Mouse (Mus musculus) MEL (cell line): ENCODE measurements around the gene Gpr108. TPM values are rescaled to one million over a fixed set of nuclear protein-coding genes. Genes with fewer than 3 reads are reported as not detected.

Source experiments
- DNase-seq: peaks from one replicate; pipeline ENCODE4 v3.0.0; 2011; ENCODE audit warnings: low read depth, low spot score
- H3K27ac ChIP-seq: 2 replicates; pipeline ENCODE4 v1.5.1; 2012; ENCODE audit warnings: low read depth, mild to moderate bottlenecking, control low read depth, low read length, moderate library complexity; ENCODE audit not compliant: control insufficient read depth
- H3K27me3 ChIP-seq, 2 experiments: fragments of 150-350 bp in 1 of 2; sonication (generic) in 1 of 2; 2 replicates each; pipeline ENCODE4 v1.6.1; 2012; ENCODE audit warnings: low read length in 2 of 2, mild to moderate bottlenecking in 2 of 2, improper control_type of control experiment in 1 of 2, moderate library complexity in 1 of 2; ENCODE audit not compliant: insufficient read depth in 2 of 2, control insufficient read depth in 1 of 2
- H3K36me3 ChIP-seq, 2 experiments: 2 replicates each; pipeline ENCODE4 v1.6.1; 2012 to 2014; ENCODE audit warnings: low read length in 2 of 2, improper control_type of control experiment in 1 of 2, inconsistent platforms in 1 of 2, mild to moderate bottlenecking in 1 of 2; ENCODE audit not compliant: insufficient read depth in 2 of 2, control insufficient read depth in 1 of 2
- H3K4me1 ChIP-seq, 2 experiments: fragments of 150-350 bp in 1 of 2; sonication (generic) in 1 of 2; 2 replicates each; pipeline ENCODE4 v1.6.1; 2012; ENCODE audit warnings: low read length in 2 of 2, improper control_type of control experiment in 1 of 2, mild to moderate bottlenecking in 1 of 2; ENCODE audit not compliant: insufficient read depth in 2 of 2, control insufficient read depth in 1 of 2
- H3K4me3 ChIP-seq, 2 experiments: fragments of 150-350 bp in 1 of 2; sonication (generic) in 1 of 2; 2 replicates each; pipeline ENCODE4 v1.5.1; 2012; ENCODE audit warnings: low read depth in 2 of 2, low read length in 2 of 2, mild to moderate bottlenecking in 2 of 2, moderate library complexity in 2 of 2, control low read depth in 1 of 2, improper control_type of control experiment in 1 of 2; ENCODE audit not compliant: control insufficient read depth in 1 of 2, insufficient read depth in 1 of 2
- H3K79me2 ChIP-seq: 2 replicates; pipeline ENCODE4 v1.6.1; 2012; ENCODE audit warnings: mild to moderate bottlenecking, low read length, moderate library complexity; ENCODE audit not compliant: control insufficient read depth, poor library complexity, insufficient read depth
- H3K9ac ChIP-seq: 2 replicates; pipeline ENCODE4 v1.6.1; 2012; ENCODE audit warnings: low read depth, mild to moderate bottlenecking, control low read depth, low read length, moderate library complexity; ENCODE audit not compliant: control insufficient read depth, poor library complexity, severe bottlenecking
- H3K9me3 ChIP-seq: fragments of 150-350 bp; sonication (generic); replicated peaks from 2 replicates; pipeline ENCODE4 v1.6.1; 2012; ENCODE audit warnings: mild to moderate bottlenecking, low read length, improper control_type of control experiment, moderate library complexity; ENCODE audit not compliant: insufficient read depth
- BHLHE40 ChIP-seq: IDR thresholded peaks from 2 replicates; pipeline ENCODE4 v1.6.1; 2012; ENCODE audit warnings: low read depth, mild to moderate bottlenecking, inconsistent platforms, low read length, improper control_type of control experiment, borderline replicate concordance
- CHD2 ChIP-seq: IDR thresholded peaks from 2 replicates; pipeline ENCODE4 v1.6.1; 2011; ENCODE audit warnings: low read length, improper control_type of control experiment
- CTCF ChIP-seq, 3 experiments: IDR thresholded peaks in 2 of 3; conservative IDR thresholded peaks in 1 of 3; 2 replicates each; pipeline ENCODE4 v1.5.1; 2011 to 2012; ENCODE audit warnings: low read length in 3 of 3, low read depth in 2 of 3, mild to moderate bottlenecking in 2 of 3, improper control_type of control experiment in 1 of 3, inconsistent platforms in 1 of 3, mixed read lengths in 1 of 3, moderate library complexity in 1 of 3; ENCODE audit not compliant: control insufficient read depth in 1 of 3, insufficient read depth in 1 of 3, poor library complexity in 1 of 3, severe bottlenecking in 1 of 3
- ELF1 ChIP-seq: IDR thresholded peaks from 2 replicates; pipeline ENCODE4 v1.6.1; 2014; ENCODE audit warnings: low read depth, mild to moderate bottlenecking, inconsistent platforms, low read length, improper control_type of control experiment, moderate library complexity
- GABPA ChIP-seq: IDR thresholded peaks from 2 replicates; pipeline ENCODE4 v1.6.1; 2012; ENCODE audit warnings: low read depth, mild to moderate bottlenecking, inconsistent platforms, low read length, improper control_type of control experiment, moderate library complexity
- GATA1 ChIP-seq: IDR thresholded peaks from 2 replicates; pipeline ENCODE4 v1.6.1; 2011; ENCODE audit warnings: low read depth, low read length, improper control_type of control experiment
- HCFC1 ChIP-seq: IDR thresholded peaks from 2 replicates; pipeline ENCODE4 v1.6.1; 2012; ENCODE audit warnings: low read depth, mild to moderate bottlenecking, inconsistent platforms, low read length, improper control_type of control experiment, moderate library complexity
- MAX ChIP-seq: IDR thresholded peaks from 2 replicates; pipeline ENCODE4 v1.6.1; 2011; ENCODE audit warnings: low read length, improper control_type of control experiment
- MAZ ChIP-seq: IDR thresholded peaks from 2 replicates; pipeline ENCODE4 v1.6.1; 2012; ENCODE audit warnings: low read depth, mild to moderate bottlenecking, inconsistent platforms, low read length, improper control_type of control experiment
- MEF2A ChIP-seq: IDR thresholded peaks from 2 replicates; pipeline ENCODE4 v1.6.1; 2014; ENCODE audit warnings: low read depth, mild to moderate bottlenecking, inconsistent platforms, low read length, improper control_type of control experiment; ENCODE audit not compliant: poor library complexity, insufficient replicate concordance, severe bottlenecking; ENCODE audit errors: extremely low read depth
- MYB ChIP-seq: IDR thresholded peaks from 2 replicates; pipeline ENCODE4 v1.6.1; 2011; ENCODE audit warnings: mild to moderate bottlenecking, low read depth, low read length, improper control_type of control experiment
- MYC ChIP-seq: IDR thresholded peaks from 2 replicates; pipeline ENCODE4 v1.6.1; 2011; ENCODE audit warnings: low read depth, mild to moderate bottlenecking, low read length, improper control_type of control experiment, moderate library complexity
- POLR2A ChIP-seq, 2 experiments: IDR thresholded peaks; 2 replicates each; pipeline ENCODE4 v1.6.1; 2011 to 2012; ENCODE audit warnings: low read length in 2 of 2, mild to moderate bottlenecking in 2 of 2, control low read depth in 1 of 2, improper control_type of control experiment in 1 of 2, low read depth in 1 of 2, moderate library complexity in 1 of 2; ENCODE audit not compliant: control insufficient read depth in 1 of 2, insufficient read depth in 1 of 2, poor library complexity in 1 of 2
- RAD21 ChIP-seq: IDR thresholded peaks from 2 replicates; pipeline ENCODE4 v1.6.1; 2011; ENCODE audit warnings: mild to moderate bottlenecking, low read depth, low read length, improper control_type of control experiment
- SIN3A ChIP-seq: IDR thresholded peaks from 2 replicates; pipeline ENCODE4 v1.6.1; 2012; ENCODE audit warnings: low read length, improper control_type of control experiment, inconsistent platforms
- TBP ChIP-seq: IDR thresholded peaks from 2 replicates; pipeline ENCODE4 v1.8.0; 2011; ENCODE audit warnings: low read depth, low read length, improper control_type of control experiment
- UBTF ChIP-seq: IDR thresholded peaks from 2 replicates; pipeline ENCODE4 v1.6.1; 2012; ENCODE audit warnings: low read depth, mild to moderate bottlenecking, inconsistent platforms, low read length, improper control_type of control experiment, moderate library complexity, borderline replicate concordance; ENCODE audit not compliant: insufficient read depth
- USF1 ChIP-seq: IDR thresholded peaks from 2 replicates; pipeline ENCODE4 v1.6.1; 2014; ENCODE audit warnings: low read depth, mild to moderate bottlenecking, inconsistent platforms, low read length, improper control_type of control experiment, moderate library complexity
- ZC3H11A ChIP-seq: IDR thresholded peaks from 2 replicates; pipeline ENCODE4 v1.6.1; 2012; ENCODE audit warnings: low read depth, mild to moderate bottlenecking, inconsistent platforms, low read length, improper control_type of control experiment
- ZNF384 ChIP-seq: IDR thresholded peaks from 2 replicates; pipeline ENCODE4 v1.6.1; 2012; ENCODE audit warnings: low read depth, mild to moderate bottlenecking, inconsistent platforms, low read length, improper control_type of control experiment
- polyA plus RNA-seq, 2 experiments: library from polyadenylated mRNA; stranded (reverse) in 1 of 2; unstranded in 1 of 2; fragments of >175 nt in 1 of 2; fragments of >200 nt in 1 of 2; gene quantifications; 2 replicates each; pipeline versions ENCODE4 v1.2.1 to v1.2.4; 2012; ENCODE audit warnings: low replicate concordance in 2 of 2, low read depth in 1 of 2; ENCODE audit not compliant: insufficient read length in 2 of 2, insufficient read depth in 1 of 2, missing spikeins in 1 of 2
- total RNA-seq: library from RNA; depleted of rRNA; stranded (reverse); fragments of 300-350 nt; gene quantifications from 2 replicates; pipeline ENCODE4 v1.2.3, GENCODE M21; 2012

Gene Gpr108
- total and polyA plus RNA-seq, 3 experiments, result 21.8 to 35.9 TPM; not detected in 1

- peak; percentile 43; the same call in 1 of the 2 replicates for TF ChIP-seq MYB
- TF ChIP-seq TBP, result no peak
- TF ChIP-seq CTCF (IDR thresholded peaks at IDR 0.05 in 2 of 3, conservative IDR thresholded peaks at IDR 0.05 in 1 of 3; ENCODE audit: control insufficient read depth in 1 of 3, insufficient read depth in 1 of 3, low read depth in 2 of 3, low read length in 3 of 3, poor library complexity in 1 of 3, severe bottlenecking in 1 of 3), result no peak
Measured at GRCm38 (mm10) chr17:57243650-57244370, 4.4 kb downstream of the Gpr108 start (continued).

GRCm38 (mm10) chr17:57237181-57237580 is 11.1 kb downstream of the Gpr108 start:
- no peak overlapping the region for H3K9ac ChIP-seq
- no peaks in the 10 kb centered on the region for H3K9me3 ChIP-seq
- H3K4me1 ChIP-seq, result no peaks in the 10 kb centered on the region
- TF ChIP-seq RAD21, result no peak
- no peak for TF ChIP-seq MAZ
- TF ChIP-seq CHD2, result no peak
- no peak for TF ChIP-seq ELF1
- no peaks in the 10 kb centered on the region for H3K79me2 ChIP-seq
- no peak overlapping the region for H3K27ac ChIP-seq
- H3K36me3 ChIP-seq, result no peaks in the 10 kb centered on the region; a peak in 1 of 4 replicates
- H3K4me3 ChIP-seq, result no peak overlapping the region
- H3K27me3 ChIP-seq, result no peaks in the 10 kb centered on the region
- no peak for DNase-seq

- Histone ChIP-seq H3K9ac (no peak overlapping the region), H3K27me3 (no peaks in the 10 kb centered on the region), H3K9me3 (no peaks in the 10 kb centered on the region), H3K4me3 (no peak overlapping the region), H3K36me3 (no peaks in the 10 kb centered on the region; a peak in 1 of 4 replicates), H3K27ac (no peak overlapping the region), H3K79me2 (no peaks in the 10 kb centered on the region), H3K4me1 (no peaks in the 10 kb centered on the region)
- DNase-seq, result no peak
- TF ChIP-seq GATA1 (no peak), CTCF (IDR thresholded peaks at IDR 0.05 in 2 of 3, conservative IDR thresholded peaks at IDR 0.05 in 1 of 3; ENCODE audit: control insufficient read depth in 1 of 3, insufficient read depth in 1 of 3, low read depth in 2 of 3, low read length in 3 of 3, poor library complexity in 1 of 3, severe bottlenecking in 1 of 3) (no peak), MAZ (no peak), ELF1 (no peak), HCFC1 (no peak), UBTF (no peak), ZC3H11A (no peak), MYC (no peak), POLR2A (IDR thresholded peaks at IDR 0.05; ENCODE audit: control insufficient read depth in 1 of 2, insufficient read depth in 1 of 2, low read depth in 1 of 2, low read length in 2 of 2, poor library complexity in 1 of 2) (no peak), BHLHE40 (no peak), GABPA (no peak), USF1 (no peak), ZNF384 (no peak), MEF2A (no peak), SIN3A (no peak), MAX (no peak), TBP (no peak)
- TF ChIP-seq, all 39 proteins: peak for 0
Measured at GRCm38 (mm10) chr17:57235803-57236202, 12.4 kb downstream of the Gpr108 start.
